ENCODE assay signal across 21 mouse cellular contexts in the genomic region with DNA sequence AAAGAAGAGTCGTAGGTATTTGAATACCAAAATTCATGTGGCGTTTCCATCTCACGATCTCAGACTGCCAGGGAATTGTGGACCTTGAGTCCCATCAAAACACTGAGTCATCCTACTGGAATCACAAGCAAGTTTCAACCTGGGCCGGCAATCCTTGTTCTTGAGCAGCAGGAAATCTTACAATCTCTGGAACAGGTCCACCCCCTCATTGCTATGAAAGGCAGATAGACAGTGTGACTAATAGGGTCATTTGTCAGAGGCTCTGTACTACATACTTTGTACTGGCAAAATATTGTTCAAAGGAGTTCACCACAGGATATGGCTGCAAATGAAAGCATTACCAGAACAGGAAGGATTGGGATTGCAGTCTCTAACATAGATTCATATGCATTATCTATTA. TPM values are rescaled to one million over a fixed set of nuclear protein-coding genes. Genes with fewer than 3 reads are reported as not detected.
DNase-seq lines count a peak whose midpoint lies in the region; ATAC-seq lines count a peak whose summit lies in the region.
"Had no signal": no experiment of that assay in that cellular context is flagged by ENCODE, and none has a peak within 500 bp of the region (broad histone marks: within the 10 kb centered on the region; RNA-seq: fewer than 3 reads in every experiment).

No protein-coding gene starts in this region.

- no peak overlapping the region for H3K4me2 ChIP-seq in stomach, embryonic 16.5 days (ENCODE audit: low read depth, low read length)
- H3K4me2 ChIP-seq: forebrain, embryonic 13.5 days; heart, embryonic 15.5 days; limb, embryonic 12.5 days; liver, embryonic 13.5 days; lung, embryonic 14.5 days had no signal

- 61% methylated on average over 4 of the region's 4 CpGs for WGBS in stomach, embryonic 16.5 days

- H3K27ac ChIP-seq in stomach, embryonic 16.5 days (ENCODE audit: low read length) = no peak overlapping the region
- H3K27ac ChIP-seq: forebrain, embryonic 13.5 days; heart, embryonic 15.5 days; hindbrain, postnatal 0 days; limb, embryonic 12.5 days; liver, embryonic 13.5 days had no signal

- H3K4me1 ChIP-seq in stomach, embryonic 16.5 days (ENCODE audit: control insufficient read depth, insufficient read depth, low read length) = no peaks in the 10 kb centered on the region
- H3K4me1 ChIP-seq: forebrain, embryonic 13.5 days; heart, embryonic 15.5 days; limb, embryonic 12.5 days; liver, embryonic 13.5 days had no signal

- no peak overlapping the region for H3K9ac ChIP-seq in stomach, embryonic 16.5 days (ENCODE audit: low read length)
- H3K9ac ChIP-seq: forebrain, embryonic 13.5 days; heart, embryonic 15.5 days; limb, embryonic 12.5 days; liver, embryonic 13.5 days; lung, embryonic 14.5 days had no signal

- peak; percentile 6 for DNase-seq in adrenal gland, adult 8-10 months
- no peak for DNase-seq in adrenal gland, postnatal 4 days (ENCODE audit: low spot score in 2 of 2)
- DNase-seq in testis, postnatal 14 days (ENCODE audit: low spot score) = peak; percentile 5
- no peak for DNase-seq in testis, postnatal 10 days (ENCODE audit: low spot score)
- peak; percentile 42 for DNase-seq in brain, adult 2 months (ENCODE audit: low read depth, low spot score)
- DNase-seq in cerebellum, adult 11 months = no peak
- DNase-seq in retina, embryonic 14.5 days (ENCODE audit: low spot score) = no peak
- DNase-seq: heart, postnatal 4 days; kidney, adult 2 months; kidney, postnatal 36 days; layer of hippocampus, adult 9-11 months; liver, embryonic 13.5 days; lung, embryonic 14.5 days; lung, postnatal 36 days; right cerebral cortex, adult 18-20 months had no signal

- H3K4me3 ChIP-seq in stomach, embryonic 16.5 days (replicated peaks; ENCODE audit: low read length) = no peak overlapping the region
- H3K4me3 ChIP-seq: forebrain, embryonic 13.5 days; heart, embryonic 15.5 days; limb, embryonic 12.5 days; liver, embryonic 13.5 days had no signal

- H3K36me3 ChIP-seq in stomach, embryonic 16.5 days (ENCODE audit: control insufficient read depth, insufficient read depth, low read length) = no peaks in the 10 kb centered on the region
- H3K36me3 ChIP-seq: heart, embryonic 15.5 days; limb, embryonic 12.5 days; liver, embryonic 13.5 days had no signal

- no peaks in the 10 kb centered on the region for H3K27me3 ChIP-seq in stomach, embryonic 16.5 days (ENCODE audit: control insufficient read depth, insufficient read depth, low read length)
- H3K27me3 ChIP-seq: CH12.LX; forebrain, embryonic 13.5 days; heart, embryonic 15.5 days; limb, embryonic 12.5 days; liver, embryonic 13.5 days had no signal

- ATAC-seq in stomach, embryonic 16.5 days (ENCODE audit: insufficient read depth, low FRiP score) = peak; percentile 81; the same call in 1 of the 2 replicates
- ATAC-seq: forebrain, embryonic 13.5 days; hindbrain, postnatal 0 days had no signal

- H3K9me3 ChIP-seq in stomach, embryonic 16.5 days (replicated peaks; ENCODE audit: control insufficient read depth, low read length) = no peaks in the 10 kb centered on the region
- H3K9me3 ChIP-seq: forebrain, embryonic 13.5 days; heart, embryonic 15.5 days; limb, embryonic 12.5 days; liver, embryonic 13.5 days had no signal

RNA-seq across cellular contexts. Expression of a gene that starts 13.2 kb away (rescaled TPM):
- total RNA-seq in adrenal gland, adult 8-10 months (2022) = under 1 TPM; 0.52 to 0.78 (median 0.61) TPM
- under 1 TPM; 0.34 to 0.50 TPM for total RNA-seq in adrenal gland, postnatal 4 days (2021)
- polyA plus RNA-seq in stomach, embryonic 16.5 days (2015; fragmentation: Nextera tagmentation; extraction: Ambion mirVana) = 0.26 and 0.80 TPM in 2 replicates

Comparison
In these comparisons a context has a peak if more than half of its experiments do, and no peak if none do; other contexts are left out.
1. DNase-seq: peak in adrenal gland, adult 8-10 months (single experiment), testis, postnatal 14 days (single experiment) and brain, adult 2 months (single experiment); none in adrenal gland, postnatal 4 days (0 of 2), testis, postnatal 10 days (single experiment), cerebellum, adult 11 months (single experiment) and retina, embryonic 14.5 days (single experiment).